Mouse (Mus musculus): ENCODE results near the gene Prss57.
"Not testable (repeated sequence)": the region's sequence is repeated elsewhere in the genome, so short reads cannot be mapped to it uniquely, and the experiment has no call there.

Prss57 gene

DNA sequence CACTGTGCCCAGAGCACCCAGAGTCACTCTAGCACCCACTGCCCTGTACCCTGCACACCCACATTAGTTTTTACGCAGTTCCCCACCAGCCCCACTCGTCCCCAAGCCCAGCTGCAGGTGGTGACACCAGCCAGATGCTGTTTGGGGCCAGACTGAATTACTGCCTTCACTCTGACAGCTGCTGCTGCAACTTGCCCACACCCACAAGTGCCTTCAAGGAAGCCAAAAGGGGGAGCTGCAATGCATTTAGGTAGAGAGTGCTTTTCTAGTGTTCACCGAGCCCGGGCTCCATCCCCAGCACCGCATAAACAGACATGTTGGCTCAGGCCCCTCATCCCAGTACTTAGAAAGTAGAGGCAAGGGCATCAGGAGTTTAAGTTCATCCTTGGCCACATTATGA is 8.8 kb downstream of the Prss57 start:
- DNase-seq (ENCODE audit: low read depth, low spot score) = no peak

DNA sequence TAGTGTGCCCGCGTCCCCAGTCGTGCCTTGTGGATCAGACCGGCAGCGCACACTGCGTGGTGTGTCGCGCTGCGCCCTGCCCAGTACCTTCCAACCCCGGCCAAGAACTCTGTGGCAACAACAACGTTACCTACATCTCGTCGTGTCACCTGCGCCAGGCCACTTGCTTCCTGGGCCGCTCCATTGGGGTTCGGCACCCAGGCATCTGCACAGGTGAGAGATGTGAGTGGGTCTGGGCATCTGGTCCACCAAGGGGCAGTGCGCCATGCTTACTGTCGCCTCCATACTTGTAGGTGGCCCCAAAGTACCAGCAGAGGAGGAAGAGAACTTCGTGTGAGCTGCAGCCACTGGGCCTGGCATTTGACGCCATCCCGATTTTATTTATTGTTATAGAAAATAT is 9.6 kb downstream of the Prss57 start:
- no peak for DNase-seq (ENCODE audit: low read depth, low spot score)

DNA sequence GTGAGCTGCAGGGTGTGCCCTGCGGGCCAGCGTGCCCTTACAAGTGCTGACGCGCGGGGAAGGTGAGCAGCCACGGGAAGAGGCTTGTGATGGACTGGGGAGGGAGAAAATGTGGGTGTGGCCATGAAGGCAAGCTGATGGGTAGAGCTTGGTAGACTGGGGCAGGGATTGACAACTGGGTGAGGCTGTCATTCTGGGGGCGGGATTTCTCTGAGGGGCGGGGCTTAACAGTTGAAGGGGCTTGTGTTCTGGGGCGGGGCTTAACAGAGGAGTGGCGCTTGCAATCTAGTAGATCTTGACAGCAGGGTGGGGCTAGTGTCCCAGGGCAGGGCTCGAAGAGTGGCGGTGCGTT is 10.1 kb downstream of the Prss57 start:
- DNase-seq (ENCODE audit: low read depth, low spot score) = peak; percentile 64

DNA sequence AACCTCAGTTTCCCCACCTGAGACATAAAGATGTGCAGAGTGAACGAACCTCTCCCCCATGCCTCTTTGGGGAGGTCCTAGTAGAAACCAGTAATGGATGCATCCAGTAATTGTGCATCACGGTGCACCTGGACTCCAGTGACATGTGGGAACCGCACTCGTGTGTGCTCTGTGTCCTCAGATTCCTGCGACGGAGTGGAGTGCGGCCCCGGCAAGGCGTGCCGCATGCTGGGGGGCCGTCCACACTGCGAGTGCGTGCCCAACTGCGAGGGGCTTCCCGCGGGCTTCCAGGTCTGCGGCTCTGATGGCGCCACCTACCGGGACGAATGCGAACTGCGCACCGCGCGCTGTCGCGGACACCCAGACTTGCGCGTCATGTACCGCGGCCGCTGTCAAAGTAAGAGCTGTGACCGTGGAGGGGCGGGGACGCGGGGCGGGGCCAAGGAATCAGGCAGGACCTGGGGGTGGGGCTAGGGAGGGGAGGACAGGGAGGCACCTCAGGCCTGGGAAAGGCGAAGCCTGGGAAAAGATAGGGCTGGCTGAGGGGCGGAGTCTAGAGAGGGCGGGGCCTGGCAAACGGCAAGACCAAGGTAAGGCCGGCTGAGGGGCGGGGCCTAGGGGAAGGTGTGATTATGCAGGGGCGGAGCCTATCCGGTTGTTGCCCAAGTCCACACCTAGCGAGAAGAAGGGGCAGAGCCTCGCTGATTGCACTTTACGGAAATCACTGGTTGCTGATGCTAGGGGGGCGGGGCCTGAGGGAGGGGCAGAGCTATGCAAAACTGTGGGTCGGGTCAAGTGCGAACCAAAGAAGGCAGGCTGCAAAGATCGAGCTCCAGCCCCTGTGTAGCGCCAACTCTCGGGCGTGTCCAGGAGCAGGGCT is 10.7 kb downstream of the Prss57 start:
- DNase-seq (ENCODE audit: low read depth, low spot score) = peak; percentile 97

DNA sequence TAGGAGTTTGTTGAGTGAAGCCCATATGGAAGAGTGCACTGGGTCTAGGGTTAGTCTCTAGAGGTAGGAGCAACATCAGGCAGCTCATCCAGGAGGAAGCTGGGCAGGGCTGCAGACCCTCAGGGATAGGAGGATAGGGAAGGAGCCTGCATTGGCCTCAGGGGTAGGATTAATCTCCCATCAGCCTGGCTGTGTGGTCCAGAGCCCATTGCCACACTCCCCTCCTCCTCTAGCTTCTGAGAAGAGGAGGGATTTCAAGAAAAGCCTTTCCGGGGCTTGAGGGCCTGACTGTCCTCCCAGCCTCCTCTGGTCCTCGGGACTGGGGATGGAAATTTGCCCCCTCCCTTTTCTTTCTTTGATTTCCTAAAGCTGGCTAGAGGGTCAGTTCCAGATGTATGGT is 11.6 kb downstream of the Prss57 start:
- no peak for DNase-seq (ENCODE audit: low read depth, low spot score)

DNA sequence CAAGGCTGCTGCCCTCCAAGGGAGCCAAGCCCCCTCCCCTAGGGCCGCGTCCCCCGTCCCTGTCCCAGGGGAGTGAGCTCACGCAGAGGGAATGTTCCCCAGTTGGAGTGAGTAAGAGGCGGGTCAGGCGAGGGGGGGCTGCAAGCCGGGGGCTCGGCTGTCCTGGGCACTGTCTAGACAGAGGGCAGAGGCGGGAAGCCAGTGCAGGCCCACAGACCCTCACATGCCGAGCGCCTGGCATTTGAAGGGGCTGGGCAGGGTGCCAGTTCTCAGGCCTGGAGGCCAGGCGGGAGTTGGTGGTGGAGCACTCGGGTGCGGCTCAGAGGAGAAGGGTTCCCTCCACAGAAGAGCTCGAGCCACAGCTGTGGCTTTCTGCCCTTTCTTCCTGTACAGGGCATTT is 12.8 kb downstream of the Prss57 start:
- DNase-seq (ENCODE audit: low read depth, low spot score) = no peak

DNA sequence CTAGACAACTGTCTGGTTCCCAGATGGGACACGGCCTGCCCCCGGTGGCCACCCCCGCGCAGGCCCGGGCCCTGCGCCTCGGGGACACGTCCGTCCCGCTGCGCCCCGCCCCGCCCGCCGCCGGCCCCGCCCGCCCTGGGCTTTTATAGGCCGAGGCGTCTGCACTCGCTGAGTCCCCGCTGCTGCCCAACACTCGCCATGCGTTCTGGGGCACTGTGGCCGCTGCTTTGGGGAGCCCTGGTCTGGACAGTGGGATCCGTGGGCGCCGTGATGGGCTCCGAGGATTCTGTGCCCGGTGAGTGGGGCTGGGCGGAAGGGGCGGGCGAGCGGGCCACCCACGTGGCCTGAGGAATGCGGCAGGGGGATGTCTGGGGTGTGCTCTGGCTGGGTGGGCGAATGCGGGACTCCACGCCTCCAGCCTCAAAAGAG is 13.6 kb downstream of the Prss57 start, which contains the start of gene Fstl3:
Gene Fstl3, plus strand, starts transcription at position 170 of the 429 bp plus-strand sequence.
- DNase-seq (ENCODE audit: low read depth, low spot score) = no peak

DNA sequence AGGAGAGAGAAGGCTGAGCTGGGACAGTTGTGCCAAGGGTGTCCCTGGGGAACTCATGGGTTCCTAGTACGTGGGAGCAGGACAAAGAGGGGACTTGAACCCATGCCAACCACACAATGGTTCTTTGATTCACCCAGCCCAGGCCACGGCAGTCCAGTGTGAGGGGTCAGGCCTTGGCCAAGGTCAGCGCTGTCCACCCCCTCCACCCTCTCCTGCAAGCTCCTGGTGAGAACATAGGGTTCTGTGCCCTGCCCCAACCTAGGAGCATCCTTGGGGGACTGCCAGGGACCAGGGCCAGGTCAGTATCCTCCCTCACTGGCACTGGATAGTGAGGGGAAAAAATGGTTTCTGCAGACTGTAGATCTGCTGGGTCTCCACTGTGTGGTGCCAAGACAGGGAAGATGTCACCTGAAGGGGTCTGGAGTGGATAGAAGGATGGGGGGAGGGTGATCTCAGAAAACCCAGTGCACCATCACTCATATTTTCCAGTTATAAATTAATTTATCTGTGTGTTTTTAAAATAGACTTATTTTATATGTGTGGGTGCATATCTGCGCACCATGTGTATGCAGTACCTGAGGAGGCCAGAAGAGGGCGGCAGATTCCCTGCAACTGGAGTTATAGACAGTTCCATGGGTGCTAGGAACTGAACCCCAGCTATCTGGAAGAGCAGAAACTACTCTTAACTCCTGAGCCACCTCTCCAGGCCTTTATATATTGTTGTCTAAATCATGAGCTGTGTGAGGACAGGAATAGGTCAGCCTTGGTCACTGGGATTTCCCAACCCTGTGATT is 16.1 kb downstream of the Prss57 start:
- no peak for DNase-seq (ENCODE audit: low read depth, low spot score)

DNA sequence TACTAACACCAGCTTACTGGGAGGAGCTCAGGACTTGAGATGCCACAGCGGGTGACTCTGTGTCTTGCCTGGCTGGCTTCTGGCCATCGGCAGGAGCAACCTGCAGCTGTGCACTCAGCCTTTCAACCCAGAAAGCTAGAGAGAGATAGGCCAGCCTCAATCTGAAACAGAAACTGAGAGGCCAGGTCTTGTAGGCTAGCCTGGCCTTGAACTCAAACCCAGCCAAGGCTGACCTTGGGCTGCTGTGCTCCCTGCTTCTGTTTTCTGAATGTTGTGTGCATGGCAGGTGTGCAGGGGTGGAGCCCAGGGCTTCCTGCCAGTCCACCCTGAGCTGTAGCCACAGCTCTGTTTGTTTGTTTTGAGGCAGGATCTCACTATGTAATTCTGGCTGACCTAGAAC is 17.6 kb downstream of the Prss57 start:
- no peak for DNase-seq (ENCODE audit: low read depth, low spot score)

DNA sequence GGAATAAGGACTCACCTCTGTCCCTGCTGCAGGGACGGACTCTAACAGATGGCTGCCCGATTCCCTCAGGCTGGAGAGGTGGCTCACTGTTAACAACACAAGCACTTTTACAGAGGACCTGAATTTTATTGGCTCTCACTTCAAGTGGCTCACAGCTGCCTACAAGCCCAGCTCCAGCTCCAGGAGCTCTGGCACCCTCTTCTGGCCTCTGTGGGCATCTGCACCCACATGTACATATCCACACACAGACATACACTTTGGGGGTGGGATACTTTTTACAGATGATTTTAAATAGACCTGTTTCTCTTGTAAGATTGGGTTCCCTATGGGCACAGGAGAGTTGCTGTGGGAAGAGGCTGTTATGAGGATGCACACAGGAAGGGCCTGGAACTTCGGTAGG is 18.4 kb downstream of the Prss57 start:
- DNase-seq (ENCODE audit: low read depth, low spot score) = no peak

DNA sequence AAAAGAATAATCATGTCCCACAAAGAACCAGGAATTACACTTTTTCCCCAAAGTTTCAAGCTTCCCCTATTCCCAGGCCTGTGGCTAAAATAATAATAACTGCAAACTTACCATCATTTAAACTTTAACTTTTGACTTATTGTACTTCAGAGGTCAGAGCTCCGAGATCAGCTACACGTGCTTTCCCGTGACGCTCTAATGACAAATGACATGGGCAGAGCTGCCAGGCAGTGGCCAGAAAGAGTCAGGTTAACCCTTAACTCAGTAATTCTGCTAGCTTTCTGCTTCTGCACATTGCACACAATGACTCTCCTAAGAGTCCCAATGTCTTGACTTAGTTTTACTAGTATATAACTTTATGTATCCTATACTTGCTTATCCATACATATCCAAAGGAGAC is 21.4 kb downstream of the Prss57 start:
- DNase-seq (ENCODE audit: low read depth, low spot score) = no peak

DNA sequence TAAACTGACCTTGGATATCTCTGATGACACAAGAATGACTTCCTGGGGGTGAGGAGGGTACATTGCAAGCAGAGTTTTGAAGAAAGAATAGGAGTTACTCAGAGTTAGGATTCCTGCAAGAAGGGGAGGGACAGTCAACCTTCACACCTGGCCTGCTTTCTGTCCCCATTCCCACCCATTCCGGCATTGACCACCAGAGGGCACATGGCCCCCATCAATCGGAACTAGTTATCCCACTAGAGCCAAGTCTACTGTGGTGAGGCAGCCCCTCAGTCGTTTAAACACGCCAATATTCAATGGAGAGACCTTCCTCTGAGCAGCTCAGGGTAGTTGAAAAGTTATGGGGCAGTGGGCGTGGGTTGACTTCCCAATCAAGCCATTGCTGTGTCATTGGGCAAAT is 22.4 kb downstream of the Prss57 start:
- DNase-seq (ENCODE audit: low read depth, low spot score) = peak; percentile 48

DNA sequence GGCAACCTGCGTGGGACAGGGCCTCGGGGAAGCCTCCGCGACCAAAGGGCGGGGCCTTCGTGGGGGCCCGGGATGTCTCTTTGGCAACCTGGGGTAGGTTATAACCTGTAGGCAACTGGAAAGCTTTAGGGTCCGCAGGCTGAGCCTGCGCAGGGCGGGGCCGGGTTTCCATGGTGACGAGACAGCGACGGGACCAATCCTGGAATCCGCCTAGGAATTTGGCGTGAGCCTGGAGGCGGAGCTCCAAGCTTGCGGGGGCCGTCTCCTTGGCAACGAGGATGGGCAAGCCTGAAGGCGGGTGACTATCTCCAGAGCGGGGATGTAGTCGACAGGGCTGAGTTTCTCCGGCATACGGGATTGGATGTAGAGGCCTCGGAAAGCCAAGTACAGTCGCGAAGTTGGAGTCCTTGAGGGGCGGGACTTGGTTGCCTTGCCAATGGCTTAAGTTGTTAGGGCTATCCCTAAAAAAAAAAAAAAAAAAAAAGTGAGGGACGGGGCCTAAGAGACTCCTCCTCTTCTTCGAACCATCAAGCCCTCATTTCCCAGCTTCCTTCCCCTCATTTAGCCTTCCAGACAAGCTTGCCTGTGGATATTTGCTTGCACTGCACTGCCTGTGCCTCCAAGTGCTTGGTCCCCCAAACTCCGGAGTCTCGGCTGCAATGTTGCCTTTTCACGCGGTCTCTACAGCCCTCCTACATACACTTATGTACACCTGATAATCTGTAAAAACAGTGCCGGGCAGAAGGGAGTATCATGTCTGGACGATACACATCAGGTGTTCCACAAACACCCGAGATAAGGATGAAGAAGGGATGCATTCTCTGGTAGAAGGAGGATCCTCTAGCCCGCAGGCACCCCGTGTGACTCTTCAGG is 23.2 kb downstream of the Prss57 start:
- DNase-seq (ENCODE audit: low read depth, low spot score) = peak; percentile 65

DNA sequence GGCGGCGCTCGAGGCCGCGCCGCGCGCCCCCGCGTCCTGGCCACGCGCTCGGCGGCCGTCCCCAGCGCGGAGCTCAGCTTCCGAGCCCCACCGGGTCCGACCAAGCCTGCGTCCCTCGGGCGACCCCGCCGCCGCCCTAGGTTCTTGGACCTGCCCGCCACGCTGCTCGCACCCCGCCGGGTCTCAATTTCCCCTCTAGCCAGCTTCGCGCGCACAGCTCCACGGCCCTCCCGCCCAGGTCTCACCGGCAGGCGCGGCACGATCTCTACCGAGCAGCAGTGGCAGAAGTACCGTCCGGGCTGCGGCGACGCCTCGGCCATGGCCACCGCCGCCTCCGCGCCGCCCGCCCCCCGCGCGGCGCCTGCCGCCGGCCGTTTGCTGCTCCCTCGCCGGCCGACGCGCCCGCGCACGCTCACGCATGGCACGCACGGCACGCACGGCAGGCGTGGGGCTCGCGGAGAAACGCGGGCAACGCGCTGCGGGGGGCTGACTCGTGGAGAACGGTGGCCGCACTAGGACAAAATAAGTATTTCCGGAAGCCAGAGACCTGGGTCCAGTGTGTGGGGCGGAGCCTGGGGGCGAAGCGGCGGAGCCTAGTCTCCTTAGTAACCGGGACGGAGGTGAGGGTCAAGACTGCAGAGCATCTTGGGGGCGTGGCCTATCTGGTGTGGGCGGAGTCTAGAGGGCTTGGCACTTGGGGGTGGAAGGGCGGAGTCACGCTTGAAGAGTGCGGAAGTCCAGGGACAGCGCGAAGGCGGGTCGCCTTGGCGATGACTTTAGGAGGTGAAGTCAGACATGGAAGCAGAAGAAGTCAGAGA is 24.0 kb downstream of the Prss57 start, which contains the start of gene Rnf126:
Gene Rnf126, minus strand, starts transcription at position 445 of the 818 bp plus-strand sequence.
- DNase-seq (ENCODE audit: low read depth, low spot score) = peak; percentile 100

DNA sequence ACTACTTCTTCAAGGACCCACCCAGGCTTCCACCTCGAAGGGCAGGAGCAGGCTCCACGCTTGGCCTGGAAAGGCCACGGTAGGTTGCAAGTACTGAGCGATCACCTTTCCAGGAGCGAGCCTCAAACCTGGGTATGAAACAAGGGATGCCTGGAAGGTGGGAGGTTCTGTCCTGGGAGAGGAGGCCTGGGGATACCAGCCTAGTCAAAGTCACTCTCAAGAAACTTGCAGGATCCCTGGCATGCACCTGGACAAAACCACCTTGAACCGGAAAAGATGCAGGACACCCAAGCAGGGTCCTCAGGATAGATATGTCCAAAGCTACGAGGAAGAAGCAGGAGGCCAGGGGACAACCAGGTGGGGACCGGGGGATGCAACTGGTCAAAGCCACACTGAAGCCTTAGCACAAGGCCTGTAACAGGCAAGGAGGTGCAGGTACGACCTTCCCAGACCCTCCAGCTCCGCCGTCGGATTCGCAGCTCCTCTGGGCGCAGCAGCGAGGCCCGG is 24.7 kb downstream of the Prss57 start:
- DNase-seq (ENCODE audit: low read depth, low spot score) = no peak

DNA sequence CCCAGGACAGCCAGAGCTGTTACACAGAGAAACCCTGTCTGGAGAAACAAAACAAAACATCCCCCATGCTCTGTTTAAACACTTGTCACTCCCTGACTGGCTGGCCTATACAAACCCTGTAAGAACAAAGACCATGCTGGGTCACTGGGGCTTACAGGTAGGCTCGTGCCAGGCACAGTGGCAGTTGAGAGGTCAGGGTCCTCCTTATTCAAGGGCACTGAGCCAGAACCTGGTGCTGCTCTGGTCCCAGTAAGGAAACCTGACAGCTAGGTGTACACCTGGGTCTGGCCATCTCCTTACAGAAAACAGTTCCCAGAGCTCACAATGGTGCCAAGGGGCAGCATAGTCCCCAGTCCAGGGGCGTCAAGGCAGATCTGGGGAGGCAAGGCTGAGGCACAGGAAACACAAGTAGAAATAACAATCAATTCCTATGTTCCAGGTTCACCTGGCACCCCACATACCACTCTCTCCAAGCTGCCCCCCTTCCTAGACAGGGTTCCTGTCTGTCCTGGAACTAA is 25.5 kb downstream of the Prss57 start:
- no peak for DNase-seq (ENCODE audit: low read depth, low spot score)

DNA sequence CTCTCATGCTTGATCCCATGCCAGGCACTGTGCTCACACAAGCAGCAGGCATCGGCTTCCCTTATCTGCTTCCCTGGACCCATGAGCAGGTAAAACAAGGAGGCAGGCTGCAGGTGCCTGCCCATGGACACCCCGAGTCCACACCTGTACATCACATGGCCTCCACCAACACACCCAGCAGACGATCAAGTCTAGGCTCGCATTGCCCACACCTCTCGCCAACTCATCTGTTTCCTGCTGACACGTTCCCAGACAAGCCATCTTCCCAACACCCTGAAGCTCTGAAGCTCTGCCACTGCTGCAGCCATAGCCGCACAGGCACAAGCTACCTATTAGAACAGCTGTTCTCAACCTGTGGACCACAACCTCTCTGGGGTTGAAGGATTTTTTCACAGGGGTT is 26.5 kb downstream of the Prss57 start:
- DNase-seq (ENCODE audit: low read depth, low spot score) = no peak

DNA sequence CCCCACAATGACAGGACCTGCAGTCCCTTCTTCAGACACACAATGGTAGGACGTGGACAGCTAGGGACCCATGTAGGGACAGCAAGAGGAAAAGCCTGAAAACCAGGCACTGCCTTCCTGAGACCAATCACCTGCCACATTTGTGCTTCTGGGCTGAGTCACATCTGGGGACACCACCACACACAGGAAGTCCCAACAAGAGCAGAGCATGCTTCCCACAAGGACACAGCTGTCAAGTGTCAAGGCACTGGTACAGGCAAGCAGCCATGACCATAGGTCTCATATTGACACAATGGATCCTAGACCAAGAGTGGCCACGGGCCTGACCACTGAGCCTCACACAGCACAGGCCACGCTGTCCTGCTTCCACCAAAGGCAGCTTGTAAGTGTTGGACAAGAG is 27.9 kb downstream of the Prss57 start:
- no peak for DNase-seq (ENCODE audit: low read depth, low spot score)

DNA sequence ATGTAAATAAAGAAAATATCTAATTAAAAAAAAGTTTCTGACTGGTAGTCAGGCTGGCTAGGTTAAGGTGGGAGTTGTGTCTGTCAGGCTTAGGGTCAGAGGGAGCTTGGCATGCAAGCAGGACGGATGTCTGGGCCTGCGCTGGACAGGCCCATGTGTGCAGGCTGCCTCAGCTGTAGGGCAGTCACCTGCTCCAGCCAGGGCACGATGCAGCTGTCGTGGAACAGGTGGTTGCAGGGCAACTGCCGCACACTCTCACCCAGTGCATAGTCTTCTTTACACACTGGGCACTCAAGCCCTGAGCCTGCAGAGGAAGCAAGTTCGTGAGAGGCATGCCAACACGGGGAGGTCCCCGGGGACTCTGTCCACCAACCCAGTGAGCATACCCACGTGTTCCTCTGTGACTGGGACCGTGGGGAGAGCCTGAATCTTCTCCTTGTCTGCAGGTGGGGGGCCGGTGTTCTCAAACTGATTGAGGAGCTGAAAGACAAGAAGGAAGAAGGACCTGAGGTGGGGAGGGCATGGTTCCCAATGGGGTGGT is 30.1 kb downstream of the Prss57 start:
- no peak for DNase-seq (ENCODE audit: low read depth, low spot score)

DNA sequence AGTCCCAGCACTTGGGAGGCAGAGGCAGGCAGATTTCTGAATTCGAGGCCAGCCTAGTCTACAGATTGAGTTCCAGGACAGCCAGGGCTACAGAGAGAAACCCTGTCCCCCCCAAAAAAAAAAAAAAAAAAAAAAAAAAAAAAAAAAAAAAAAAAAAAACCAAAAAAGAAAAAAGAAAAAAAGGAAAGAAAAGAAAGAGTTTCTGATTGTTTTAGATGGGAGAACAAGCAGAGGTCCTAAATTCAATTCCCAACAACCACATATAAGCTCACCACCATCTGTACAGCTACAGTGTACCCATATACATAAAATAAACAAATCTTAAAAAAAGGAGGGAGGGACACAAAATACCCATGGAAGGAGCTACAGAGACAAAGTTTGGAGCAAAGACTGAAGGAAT is 31.1 kb downstream of the Prss57 start:
- not testable (repeated sequence) for DNase-seq (ENCODE audit: low read depth, low spot score)

Measured in retina, adult 2 months (tissue).